Mouse (Mus musculus) stomach, embryonic 14.5 days (tissue): ENCODE measurements around the gene Tbc1d7. TPM values are rescaled to one million over a fixed set of nuclear protein-coding genes. Genes with fewer than 3 reads are reported as not detected.

ENCODE experiments used
- ATAC-seq: fragments of 200-750 bp; cut with Nextera tagmentation; 2 replicates; pipeline ENCODE4 v1.8.0; 2017; ENCODE audit warnings: low read depth, moderate TSS enrichment; ENCODE audit not compliant: insufficient number of reproducible peaks, insufficient read depth, low FRiP score
- H3K27ac ChIP-seq: fragments of 300-500 bp; sonication (generic); 2 replicates; pipeline ENCODE4 v1.5.1; 2014; ENCODE audit warnings: mild to moderate bottlenecking, low read length, moderate library complexity, mixed read lengths
- H3K27me3 ChIP-seq: fragments of 300-500 bp; sonication (generic); 2 replicates; pipeline ENCODE4 v1.6.1; 2014; ENCODE audit warnings: low read length, control low read depth, mixed read lengths; ENCODE audit not compliant: control insufficient read depth, insufficient read depth
- H3K36me3 ChIP-seq: fragments of 300-500 bp; sonication (generic); 2 replicates; pipeline ENCODE4 v1.6.1; 2014; ENCODE audit warnings: mild to moderate bottlenecking, control low read depth, low read length, moderate library complexity, mixed read lengths; ENCODE audit not compliant: control insufficient read depth, insufficient read depth
- H3K4me1 ChIP-seq: fragments of 300-500 bp; sonication (generic); 2 replicates; pipeline ENCODE4 v1.6.1; 2014; ENCODE audit warnings: low read length, control low read depth, mixed read lengths; ENCODE audit not compliant: control insufficient read depth, insufficient read depth
- H3K4me2 ChIP-seq: fragments of 300-500 bp; sonication (generic); replicated peaks from 2 replicates; pipeline ENCODE4 v1.6.1; 2014; ENCODE audit warnings: low read depth, low read length, control low read depth
- H3K4me3 ChIP-seq: fragments of 300-500 bp; sonication (generic); 2 replicates; pipeline ENCODE4 v1.5.1; 2014; ENCODE audit warnings: low read depth, low read length, control low read depth
- H3K9ac ChIP-seq: fragments of 300-500 bp; sonication (generic); replicated peaks from 2 replicates; pipeline ENCODE4 v1.6.1; 2014; ENCODE audit warnings: low read depth, mild to moderate bottlenecking, control low read depth, low read length, moderate library complexity, mixed read lengths
- H3K9me3 ChIP-seq: fragments of 300-500 bp; sonication (generic); 2 replicates; pipeline ENCODE4 v1.6.1; 2016; ENCODE audit warnings: low read depth, low read length, control low read depth; ENCODE audit not compliant: control insufficient read depth
- WGBS: fragments of 180-500 bp; shearing (Covaris S2); extraction: QIAGEN DNeasy Blood & Tissue Kit; methylation state at CpG from one replicate; pipeline ENCODE4 v1.1.7; 2014; 5-methylcytosine and 5-hydroxymethylcytosine counted together
- polyA plus RNA-seq: library from polyadenylated mRNA; unstranded; fragments of >200 nt; fragmentation: Nextera tagmentation; extraction: Ambion mirVana; gene quantifications from 2 replicates; pipeline ENCODE4 v1.2.1, GENCODE M21; 2014

The Tbc1d7 gene
- polyA plus RNA-seq, 1 experiment from 2014 or later: 51.6 TPM

GRCm38 (mm10) chr13:43212338-43212737 is 41.0 kb upstream of the Tbc1d7 start:
- no peak overlapping the region for H3K4me2 ChIP-seq
- WGBS: 49% methylated on average over 7 of the region's 7 CpGs
- no peak for ATAC-seq

GRCm38 (mm10) chr13:43210956-43211355 is 39.7 kb upstream of the Tbc1d7 start:
- Histone ChIP-seq H3K4me1 (0 out of 2 replicates have a peak, but pooled peaks cover 17% of the 10 kb centered on the region), H3K4me2 (no peak overlapping the region), H3K36me3 (no peaks in the 10 kb centered on the region), H3K9me3 (no peaks in the 10 kb centered on the region), H3K27ac (no peak overlapping the region), H3K9ac (no peak overlapping the region), H3K4me3 (no peak overlapping the region), H3K27me3 (no peaks in the 10 kb centered on the region)
- ATAC-seq: no peak
- WGBS: 77% methylated on average over 5 of the region's 5 CpGs

More at GRCm38 (mm10) chr13:43212338-43212737, 41.0 kb upstream of the Tbc1d7 start:
- Histone ChIP-seq H3K27ac (no peak overlapping the region), H3K9me3 (no peaks in the 10 kb centered on the region), H3K36me3 (no peaks in the 10 kb centered on the region), H3K4me1 (0 out of 2 replicates have a peak, but pooled peaks cover 17% of the 10 kb centered on the region), H3K9ac (no peak overlapping the region), H3K4me3 (no peak overlapping the region), H3K27me3 (no peaks in the 10 kb centered on the region)

GRCm38 (mm10) chr13:43209560-43209959 is 38.3 kb upstream of the Tbc1d7 start:
- 72% methylated on average over 5 of the region's 5 CpGs for WGBS
- Histone ChIP-seq H3K36me3 (no peaks in the 10 kb centered on the region), H3K4me3 (no peak overlapping the region), H3K4me2 (no peak overlapping the region), H3K9ac (no peak overlapping the region), H3K4me1 (0 out of 2 replicates have a peak, but pooled peaks cover 12% of the 10 kb centered on the region), H3K9me3 (no peaks in the 10 kb centered on the region), H3K27ac (no peak overlapping the region), H3K27me3 (no peaks in the 10 kb centered on the region)
- no peak for ATAC-seq

- H3K36me3 ChIP-seq: no peaks in the 10 kb centered on the region
- no peak overlapping the region for H3K4me3 ChIP-seq
- no peaks in the 10 kb centered on the region for H3K9me3 ChIP-seq
- 42% methylated on average over 16 of the region's 16 CpGs for WGBS
- no peak overlapping the region for H3K9ac ChIP-seq
- ATAC-seq: no peak
- peak overlapping the region; percentile 11; the same call in 1 of the 2 replicates for H3K4me2 ChIP-seq
- H3K4me1 ChIP-seq: 0 out of 2 replicates have a peak, but pooled peaks cover 12% of the 10 kb centered on the region
- no peaks in the 10 kb centered on the region for H3K27me3 ChIP-seq
- no peak overlapping the region for H3K27ac ChIP-seq
Observed at GRCm38 (mm10) chr13:43208914-43209439, 37.7 kb upstream of the Tbc1d7 start.

DNA sequence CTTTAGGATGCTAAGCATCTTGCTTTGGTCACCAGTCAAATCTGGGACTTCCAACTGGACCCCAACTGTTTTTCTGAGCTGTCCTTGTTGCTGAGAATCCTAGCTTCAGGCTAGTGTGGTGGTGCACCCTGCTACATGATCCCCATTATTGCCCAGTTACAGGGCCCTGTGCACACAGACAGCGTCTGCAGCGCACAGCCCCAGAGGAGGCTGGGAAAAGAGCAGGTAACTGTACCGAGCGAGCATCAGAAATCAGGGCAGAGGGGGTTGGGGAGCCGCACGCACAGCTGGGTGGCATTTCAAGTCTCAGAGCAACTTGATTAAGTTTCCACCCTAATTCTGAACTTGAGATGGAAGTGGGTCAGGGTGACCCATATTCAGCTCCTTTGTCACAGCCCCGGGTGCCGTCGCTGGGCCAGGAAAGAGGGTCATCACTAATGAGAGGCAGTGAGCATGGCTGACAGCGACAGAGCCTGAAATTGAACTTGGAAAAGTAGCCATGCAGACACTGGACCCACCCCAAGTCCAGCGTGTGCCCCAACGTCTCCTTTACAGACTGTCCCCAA is 34.9 kb upstream of the Tbc1d7 start:
- no peak overlapping the region for H3K27ac ChIP-seq
- H3K4me3 ChIP-seq: no peak overlapping the region
- peaks cover 12% of the 10 kb centered on the region; the same call in 1 of the 2 replicates for H3K4me1 ChIP-seq
- no peak overlapping the region for H3K9ac ChIP-seq
- H3K4me2 ChIP-seq: no peak overlapping the region
- no peaks in the 10 kb centered on the region for H3K27me3 ChIP-seq
- H3K36me3 ChIP-seq: no peaks in the 10 kb centered on the region
- no peaks in the 10 kb centered on the region for H3K9me3 ChIP-seq
- ATAC-seq: no peak
- 92% methylated on average over 12 of the region's 12 CpGs for WGBS

DNA sequence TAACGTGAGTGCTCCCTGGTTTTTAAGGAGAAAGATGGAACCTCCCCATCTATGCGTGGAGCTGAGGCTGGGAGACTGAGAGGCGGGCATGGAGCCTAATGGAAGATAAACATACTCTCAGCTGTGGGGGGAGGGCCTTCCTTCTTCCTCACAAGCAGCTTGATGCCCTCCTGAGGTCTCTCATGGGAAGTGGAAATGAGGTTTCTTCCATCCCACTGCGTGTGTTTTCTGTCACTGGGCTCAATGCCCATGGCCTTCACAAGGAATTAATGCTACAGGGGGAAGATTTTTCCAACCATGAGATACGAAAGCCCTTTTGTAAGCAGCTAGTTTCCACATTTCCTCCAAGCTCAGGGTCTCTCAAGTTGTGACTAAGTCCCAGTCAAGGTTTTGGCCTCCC is 32.3 kb upstream of the Tbc1d7 start:
- Histone ChIP-seq H3K9ac (no peak overlapping the region), H3K27ac (no peak overlapping the region), H3K27me3 (no peaks in the 10 kb centered on the region), H3K36me3 (no peaks in the 10 kb centered on the region), H3K4me2 (no peak overlapping the region), H3K4me1 (peaks cover 6% of the 10 kb centered on the region; the same call in 1 of the 2 replicates), H3K4me3 (no peak overlapping the region), H3K9me3 (no peaks in the 10 kb centered on the region)
- 27% methylated on average over 5 of the region's 5 CpGs for WGBS
- ATAC-seq: no peak

DNA sequence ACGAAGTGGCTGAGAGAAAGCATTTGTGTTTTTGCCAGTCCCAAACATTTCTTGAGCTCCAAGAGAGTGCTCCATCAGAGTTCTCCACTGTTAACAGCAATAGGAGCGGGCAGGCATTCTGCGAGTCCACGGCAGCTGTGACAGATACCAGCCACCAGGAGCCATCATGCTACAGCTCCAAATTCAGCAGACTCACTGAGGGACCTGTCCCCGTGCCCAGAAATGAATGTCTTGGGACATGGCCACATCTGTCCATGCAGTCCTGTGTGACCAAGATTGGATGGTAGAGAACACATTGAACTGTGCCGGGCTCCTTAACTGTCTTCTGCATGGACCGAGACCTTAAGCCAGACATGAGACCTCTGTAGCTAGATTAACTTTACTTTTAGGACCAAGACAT is 31.9 kb upstream of the Tbc1d7 start:
- Histone ChIP-seq H3K27me3 (no peaks in the 10 kb centered on the region), H3K9me3 (no peaks in the 10 kb centered on the region), H3K4me1 (peaks cover 4% of the 10 kb centered on the region; the same call in 1 of the 2 replicates), H3K27ac (no peak overlapping the region), H3K4me3 (no peak overlapping the region), H3K4me2 (no peak overlapping the region), H3K9ac (no peak overlapping the region), H3K36me3 (no peaks in the 10 kb centered on the region)
- no peak for ATAC-seq
- 78% methylated on average over 7 of the region's 7 CpGs for WGBS

DNA sequence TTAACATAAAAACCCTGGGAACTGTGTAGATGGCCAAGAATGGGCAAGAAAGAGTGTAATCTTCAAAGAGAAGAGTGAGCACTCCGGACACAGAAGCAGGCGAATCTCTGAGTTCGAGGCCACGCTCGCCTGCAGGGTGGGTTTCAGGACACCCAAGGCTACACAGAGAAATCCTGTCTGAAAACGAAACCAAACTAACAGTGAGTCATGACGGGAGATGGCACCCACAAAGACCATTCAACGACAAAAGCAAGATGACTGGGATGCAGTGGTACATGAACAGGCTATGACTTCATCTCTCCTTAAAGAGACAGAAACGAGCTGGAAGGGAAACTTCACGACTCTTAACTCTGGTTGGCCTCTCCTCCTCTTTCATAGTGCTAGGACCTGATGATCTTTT is 31.1 kb upstream of the Tbc1d7 start:
- 83% methylated on average over 10 of the region's 10 CpGs for WGBS
- H3K36me3 ChIP-seq: no peaks in the 10 kb centered on the region
- ATAC-seq: no peak
- H3K4me3 ChIP-seq: no peak overlapping the region
- no peak overlapping the region for H3K27ac ChIP-seq
- no peak overlapping the region for H3K9ac ChIP-seq
- no peaks in the 10 kb centered on the region for H3K27me3 ChIP-seq
- H3K4me2 ChIP-seq: no peak overlapping the region
- H3K9me3 ChIP-seq: no peaks in the 10 kb centered on the region
- peaks cover 4% of the 10 kb centered on the region; the same call in 1 of the 2 replicates for H3K4me1 ChIP-seq
